Mouse (Mus musculus) layer of hippocampus, postnatal 25 days (tissue): ENCODE measurements at regions not wholly inside any gene's neighbourhood (a gene's known extent, or its start where the extent isn't known, plus 50 kb on each side); places are given as distances from the start of the nearest gene placed in this dataset.

ENCODE experiments used
- DNase-seq, 2 experiments: peaks; one replicate each; pipeline ENCODE4 v3.0.0; 2022; ENCODE audit warnings: mixed read lengths in 2 of 2, low spot score in 1 of 2; ENCODE audit errors: extremely low spot score in 1 of 2

DNA sequence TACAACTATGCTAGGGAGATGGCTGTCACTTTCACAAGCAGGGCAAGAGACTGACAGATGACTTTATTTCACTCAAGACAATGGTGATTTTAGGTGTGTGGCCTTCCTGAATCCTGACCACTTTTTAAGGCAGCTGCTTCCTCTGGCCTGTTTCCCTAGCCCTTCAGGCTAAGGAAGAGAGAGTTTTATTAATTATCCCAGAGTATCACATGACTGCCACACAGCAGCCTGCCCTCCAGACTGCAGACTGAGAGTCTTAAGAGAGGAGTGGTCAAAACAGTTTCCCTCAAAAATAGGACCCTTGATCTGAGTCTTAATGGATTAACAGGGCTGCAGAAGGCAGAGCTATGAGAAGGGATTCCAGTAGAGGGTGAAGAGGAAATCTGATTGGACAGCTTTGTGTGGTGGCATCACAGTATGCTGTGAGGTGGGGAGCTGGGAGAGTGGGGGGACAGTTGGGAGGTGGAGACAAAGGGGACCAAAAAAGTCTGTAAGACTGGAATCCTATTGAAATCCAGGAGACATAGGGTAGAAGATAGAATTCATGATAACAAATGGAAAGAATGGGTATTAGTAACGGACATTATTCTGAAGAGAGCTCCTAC lies 61.8 kb upstream of the Zeb2 start:
- DNase-seq: no peak

DNA sequence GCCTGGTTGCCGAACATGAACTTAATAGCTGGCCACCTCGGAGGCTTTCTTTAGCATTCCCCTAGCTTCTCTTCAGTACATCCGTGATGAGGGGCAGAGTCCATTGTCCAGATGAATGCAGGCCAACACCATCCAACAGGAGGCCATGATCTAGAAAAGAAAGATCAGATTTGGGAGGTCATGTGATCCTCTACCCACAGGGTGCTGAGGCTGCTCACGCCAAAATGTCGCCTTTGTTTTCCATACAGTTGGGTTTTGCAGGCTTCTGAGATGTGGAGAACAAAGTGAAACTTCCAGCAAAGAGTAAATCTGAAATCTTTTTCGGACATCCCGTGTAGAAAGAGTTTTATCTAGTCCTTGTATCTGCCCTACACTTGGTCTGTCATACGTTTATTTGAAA lies 55.2 kb upstream of the Zeb2 start:
- DNase-seq: no peak

DNA sequence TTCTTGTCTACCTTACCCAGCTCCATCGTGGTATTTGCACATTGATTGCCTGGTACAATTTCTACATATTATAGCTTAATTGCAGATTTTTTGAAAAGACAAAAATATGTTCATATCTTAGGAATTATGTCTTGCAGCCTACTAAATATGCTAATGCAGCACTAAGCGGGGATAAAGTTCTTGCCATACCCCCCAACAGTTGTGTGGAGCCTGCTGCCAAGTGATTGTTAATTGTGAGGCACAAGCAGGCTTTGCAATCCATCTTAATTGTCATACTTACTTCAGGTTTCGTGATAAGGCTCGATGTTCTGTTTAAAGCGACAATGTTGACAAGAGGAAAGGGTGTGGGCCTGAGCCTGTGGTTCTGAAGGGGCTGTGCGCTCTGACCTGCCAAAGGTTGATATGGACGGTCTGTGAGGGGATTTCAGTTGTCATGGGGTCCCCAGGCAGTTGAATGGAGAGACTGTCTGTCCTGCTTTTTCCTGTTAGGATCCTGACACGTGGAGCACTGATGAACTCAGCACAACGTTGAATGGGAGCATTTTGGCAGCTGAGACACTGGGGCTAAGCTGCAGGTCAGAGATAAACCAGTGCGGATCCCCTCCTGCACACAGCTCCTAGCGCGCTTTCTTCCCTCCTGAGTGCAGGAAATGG lies 54.5 kb upstream of the Zeb2 start:
- no peak for DNase-seq

DNA sequence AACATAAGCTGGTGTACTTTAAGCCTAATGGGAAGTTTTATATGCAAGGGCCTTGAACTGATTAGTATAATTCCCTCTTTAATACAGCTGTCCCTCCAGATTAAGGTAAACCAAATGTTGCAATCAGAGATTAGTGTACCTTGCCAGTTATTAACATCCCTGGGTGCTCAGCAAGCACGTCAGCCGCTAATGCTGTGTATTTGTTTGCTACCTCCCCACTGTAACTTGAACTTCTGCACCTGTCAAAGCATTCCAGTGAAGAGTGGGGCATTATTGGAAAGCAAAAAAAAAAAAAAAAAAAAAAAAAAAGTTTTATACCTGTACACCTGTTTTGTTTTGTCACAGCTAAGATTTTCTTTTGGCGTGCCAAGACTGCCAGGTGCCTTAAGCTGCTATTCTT lies 53.1 kb upstream of the Zeb2 start:
- no peak for DNase-seq

DNA sequence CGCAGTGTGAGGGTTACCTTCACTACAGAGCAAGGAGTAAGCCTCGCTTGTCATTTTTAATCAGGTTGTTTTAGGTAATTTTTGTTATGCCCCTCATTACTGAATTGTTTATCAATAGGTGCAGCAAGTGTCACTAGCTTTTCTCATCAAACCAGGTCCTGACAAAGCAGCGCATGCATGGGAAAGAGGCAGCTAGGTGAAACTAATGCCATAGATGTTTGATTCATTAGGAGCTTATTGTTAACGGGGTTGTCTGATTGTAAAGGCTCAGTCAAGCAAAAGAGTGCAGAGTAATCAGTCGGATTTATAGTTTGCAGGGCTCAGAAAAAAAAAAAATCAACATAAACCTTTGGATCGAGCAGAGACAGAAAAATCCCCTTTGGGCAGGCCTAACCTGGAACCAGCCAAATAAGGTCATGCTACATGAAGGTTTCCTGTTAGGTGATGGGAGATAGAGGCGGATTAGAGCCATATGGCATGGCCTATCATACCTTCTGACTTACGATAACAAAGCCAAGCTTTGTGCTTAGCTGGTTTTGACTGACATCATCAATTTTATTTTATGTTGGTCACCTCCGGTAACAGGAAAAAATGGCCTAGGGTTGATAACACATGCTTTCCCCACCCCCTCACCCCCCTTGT lies 52.4 kb upstream of the Zeb2 start:
- no peak for DNase-seq

DNA sequence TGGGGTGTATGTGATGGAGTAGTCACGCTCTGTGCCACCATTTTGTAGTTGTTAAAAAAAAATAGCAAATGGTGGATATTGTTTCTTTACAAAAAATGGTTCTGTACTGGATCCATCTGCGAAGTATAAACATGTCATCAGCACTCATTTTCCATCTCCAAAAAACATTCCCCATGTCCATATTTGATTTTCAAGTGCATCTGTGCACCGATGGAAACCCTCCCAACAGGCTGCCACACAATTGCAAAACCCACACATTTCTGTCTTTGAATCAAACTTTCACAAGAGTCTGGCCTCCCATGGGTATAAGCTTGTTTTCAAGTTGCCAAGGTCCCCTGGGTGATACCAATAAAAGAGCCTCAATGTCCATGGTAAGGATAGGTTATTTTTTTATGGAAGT lies 51.4 kb upstream of the Zeb2 start:
- no peak for DNase-seq
